Mouse (Mus musculus) liver, adult 2 months (tissue): ENCODE results near the gene Cog7. TPM values are rescaled to one million over a fixed set of nuclear protein-coding genes. Genes with fewer than 3 reads are reported as not detected.

Experiments used
- DNase-seq: peaks from one replicate; pipeline ENCODE4 v3.0.0-alpha.2; 2011; ENCODE audit warnings: low read depth, low spot score; ENCODE audit errors: extremely low read depth
- H3K27ac ChIP-seq: fragments of 200-500 bp; replicated peaks from 2 replicates; pipeline ENCODE4 v1.5.1; 2012; ENCODE audit warnings: low read depth, mild to moderate bottlenecking, control low read depth, inconsistent platforms, low read length; ENCODE audit not compliant: insufficient read depth
- H3K27me3 ChIP-seq: fragments of 200-500 bp; 2 replicates; pipeline ENCODE4 v1.6.1; 2012; ENCODE audit warnings: mild to moderate bottlenecking, moderate library complexity, low read length, inconsistent platforms; ENCODE audit not compliant: control insufficient read depth, insufficient read depth
- H3K36me3 ChIP-seq: fragments of 200-500 bp; 2 replicates; pipeline ENCODE4 v1.6.1; 2012; ENCODE audit warnings: low read length, inconsistent platforms; ENCODE audit not compliant: control insufficient read depth, insufficient read depth
- H3K4me1 ChIP-seq: fragments of 200-500 bp; 2 replicates; pipeline ENCODE4 v1.6.1; 2011; ENCODE audit warnings: low read length; ENCODE audit not compliant: control insufficient read depth, insufficient read depth
- H3K4me3 ChIP-seq: fragments of 200-500 bp; 2 replicates; pipeline ENCODE4 v1.5.1; 2011; ENCODE audit warnings: low read depth, mild to moderate bottlenecking, control low read depth, low read length, moderate library complexity; ENCODE audit not compliant: insufficient read depth
- H3K79me2 ChIP-seq: fragments of 200-500 bp; 2 replicates; pipeline ENCODE4 v1.6.1; 2012; ENCODE audit warnings: inconsistent platforms, mild to moderate bottlenecking, low read length, moderate library complexity; ENCODE audit not compliant: control insufficient read depth, insufficient read depth
- H3K9ac ChIP-seq: fragments of 200-500 bp; 2 replicates; pipeline ENCODE4 v1.6.1; 2012; ENCODE audit warnings: low read depth, mild to moderate bottlenecking, control low read depth, inconsistent platforms, low read length
- CTCF ChIP-seq: fragments of 200-500 bp; IDR thresholded peaks from 2 replicates; pipeline ENCODE4 v1.5.1; 2011; ENCODE audit warnings: low read depth, low read length, control low read depth
- POLR2A ChIP-seq: fragments of 200-500 bp; IDR thresholded peaks from 2 replicates; pipeline ENCODE4 v1.6.1; 2011; ENCODE audit warnings: low read length, control low read depth; ENCODE audit not compliant: insufficient read depth; ENCODE audit errors: extremely low read depth
- WGBS: fragments of 180-500 bp; shearing (Covaris S2); methylation state at CpG from one replicate; pipeline ENCODE4 v1.1.7; 2018; 5-methylcytosine and 5-hydroxymethylcytosine counted together
- polyA plus RNA-seq: library from polyadenylated mRNA; depleted of rRNA; stranded (reverse); fragments of >200 nt; gene quantifications from 2 replicates; pipeline ENCODE4 v1.2.3, GENCODE M21; 2012
- total RNA-seq: library from RNA; depleted of rRNA; stranded (reverse); fragments of >200 nt; gene quantifications from 2 replicates; pipeline ENCODE4 v1.2.3, GENCODE M21; 2014

Gene Cog7
- total and polyA plus RNA-seq, 2 experiments, result 15.4 to 15.6 TPM

DNA sequence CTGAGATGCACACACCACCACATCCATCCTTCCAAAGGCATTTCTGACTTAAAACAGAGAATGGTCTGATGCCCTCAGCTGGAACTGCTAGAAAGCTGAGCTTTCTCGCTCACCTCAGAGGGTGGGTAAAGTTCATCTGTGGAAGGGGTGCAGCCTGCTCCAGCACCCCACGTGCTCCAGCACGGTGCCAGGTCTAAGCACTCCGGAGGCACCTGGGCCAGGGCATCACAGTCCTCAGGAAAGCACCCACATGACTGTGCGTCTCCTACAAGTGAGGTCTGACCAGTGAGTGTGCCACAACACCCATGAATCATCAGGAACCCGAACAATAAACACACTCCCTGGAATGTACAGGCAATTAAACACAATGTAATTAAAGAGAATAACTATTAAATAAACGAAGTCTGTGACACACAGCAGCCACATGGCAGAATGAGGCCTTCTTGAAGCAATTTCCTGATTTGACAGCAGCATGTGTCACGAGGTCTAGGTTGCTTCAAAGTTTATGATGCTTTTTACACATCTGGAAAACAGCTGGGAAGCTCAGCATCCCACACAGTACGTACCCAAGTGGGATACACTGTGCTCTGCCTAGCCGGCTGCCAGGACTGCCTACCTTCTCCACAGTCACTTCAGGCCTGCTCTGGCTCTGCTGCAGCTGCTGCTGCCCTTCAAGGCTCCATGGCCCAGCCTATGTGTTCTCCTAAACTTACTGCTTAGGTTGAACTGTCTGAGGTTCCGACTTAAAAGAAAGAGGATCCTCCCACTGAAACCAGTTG is 26.4 kb downstream of the Cog7 start:
- H3K9ac ChIP-seq, result no peak overlapping the region
- H3K27ac ChIP-seq, result no peak overlapping the region
- H3K4me3 ChIP-seq, result no peak overlapping the region
- no peaks in the 10 kb centered on the region for H3K27me3 ChIP-seq
- 92% methylated on average over 11 of the region's 11 CpGs for WGBS
- H3K79me2 ChIP-seq, result no peaks in the 10 kb centered on the region
- no peaks in the 10 kb centered on the region for H3K4me1 ChIP-seq
- TF ChIP-seq CTCF (no peak), POLR2A (no peak)
- peaks cover 31% of the 10 kb centered on the region for H3K36me3 ChIP-seq
- DNase-seq, result no peak

DNA sequence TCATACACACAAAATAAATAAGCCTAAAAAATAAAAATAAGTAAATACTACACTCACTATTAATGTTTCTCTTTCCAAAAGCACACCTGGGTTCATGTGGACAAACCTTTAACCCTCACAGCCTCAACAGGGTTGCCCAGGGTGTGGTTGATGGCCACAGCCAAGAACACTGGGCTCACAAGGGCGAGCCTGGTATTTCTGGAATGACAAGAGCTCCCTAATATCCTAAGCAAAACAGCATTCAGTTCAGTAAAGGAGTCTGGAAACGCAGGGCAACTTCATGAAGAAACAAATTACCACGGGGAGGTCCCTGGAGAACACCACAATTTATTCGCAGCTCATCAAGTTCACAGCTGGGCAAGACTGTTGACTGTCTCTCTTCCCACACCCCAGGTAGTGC is 34.0 kb downstream of the Cog7 start:
- Histone ChIP-seq H3K27me3 (no peaks in the 10 kb centered on the region), H3K4me1 (no peaks in the 10 kb centered on the region), H3K79me2 (no peaks in the 10 kb centered on the region), H3K4me3 (no peak overlapping the region), H3K27ac (no peak overlapping the region), H3K36me3 (peaks cover 30% of the 10 kb centered on the region), H3K9ac (no peak overlapping the region)
- TF ChIP-seq CTCF, result no peak
- TF ChIP-seq POLR2A, result no peak
- 85% methylated on average over 4 of the region's 4 CpGs for WGBS
- no peak for DNase-seq

DNA sequence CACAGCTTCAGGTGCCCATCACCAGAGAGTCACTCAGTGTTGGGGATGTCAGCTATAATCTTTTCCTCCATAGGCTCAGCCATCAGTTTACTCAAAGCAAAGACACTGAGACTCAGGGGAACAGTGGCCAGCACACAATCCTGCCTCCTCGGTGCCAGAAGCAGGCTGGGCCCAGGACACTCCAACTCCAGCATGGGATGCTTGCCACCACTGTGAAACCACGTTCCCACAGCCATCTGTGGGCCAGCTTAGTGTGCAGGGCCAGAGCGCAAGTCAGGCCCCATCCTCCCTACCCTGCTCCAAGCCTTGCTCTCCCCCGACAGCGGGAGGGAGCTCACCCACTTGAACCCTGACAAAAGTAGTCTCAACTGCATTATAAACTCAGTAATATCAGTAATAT is 35.3 kb downstream of the Cog7 start:
- WGBS, result 87% methylated on average over 5 of the region's 5 CpGs
- TF ChIP-seq CTCF, result no peak

DNA sequence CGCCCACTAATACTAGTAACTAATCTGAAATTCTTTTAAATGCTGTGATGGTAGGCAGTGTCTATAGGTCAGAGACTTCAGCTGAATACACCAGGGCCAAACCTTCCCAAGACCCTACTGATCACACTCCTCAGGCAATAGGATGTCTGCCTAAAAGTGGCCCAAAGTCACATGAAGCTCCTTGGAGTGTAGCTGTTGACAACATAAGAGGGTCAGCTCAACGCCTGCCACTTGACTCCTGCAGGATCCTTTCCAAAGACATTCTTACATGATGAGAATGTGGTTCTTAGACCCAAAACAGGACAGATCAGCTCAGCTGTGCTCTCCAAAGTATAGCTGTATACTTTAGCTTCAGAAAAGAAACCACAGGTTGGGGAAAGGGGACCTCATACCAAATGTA is 39.1 kb downstream of the Cog7 start:
- DNase-seq, result no peak
- no peak overlapping the region for H3K27ac ChIP-seq
- H3K36me3 ChIP-seq, result peaks cover 12% of the 10 kb centered on the region
- WGBS, result 100% methylated on average over 2 of the region's 2 CpGs
- TF ChIP-seq CTCF (no peak), POLR2A (no peak)
- no peaks in the 10 kb centered on the region for H3K4me1 ChIP-seq
- H3K9ac ChIP-seq, result no peak overlapping the region
- H3K79me2 ChIP-seq, result no peaks in the 10 kb centered on the region
- H3K4me3 ChIP-seq, result no peak overlapping the region
- H3K27me3 ChIP-seq, result no peaks in the 10 kb centered on the region

More for the DNA sequence above, 35.3 kb downstream of the Cog7 start:
- H3K27ac ChIP-seq, result no peak overlapping the region
- H3K36me3 ChIP-seq, result peaks cover 25% of the 10 kb centered on the region
- no peaks in the 10 kb centered on the region for H3K79me2 ChIP-seq
- H3K4me1 ChIP-seq, result no peaks in the 10 kb centered on the region
- H3K27me3 ChIP-seq, result no peaks in the 10 kb centered on the region
- no peak overlapping the region for H3K9ac ChIP-seq
- H3K4me3 ChIP-seq, result no peak overlapping the region
- DNase-seq, result no peak

DNA sequence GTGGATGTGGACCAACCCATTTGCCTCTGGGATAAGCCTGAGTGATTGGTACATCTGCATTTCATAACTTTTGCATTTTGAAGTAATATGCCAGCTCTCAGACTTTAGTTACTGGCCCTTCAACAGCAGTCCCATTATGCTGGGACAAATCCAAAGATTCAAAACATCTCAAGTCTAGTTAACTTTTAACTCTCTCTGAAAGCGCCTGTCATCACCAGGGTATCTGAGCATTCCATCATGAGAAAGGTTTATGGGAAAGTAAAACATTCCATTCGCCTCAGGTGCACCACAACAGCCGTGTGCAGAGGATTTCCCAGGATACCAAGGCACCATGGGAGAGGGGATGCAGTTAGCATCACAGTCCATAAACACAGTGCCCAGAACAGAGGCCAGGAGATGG is 39.9 kb downstream of the Cog7 start:
- H3K4me3 ChIP-seq, result no peak overlapping the region
- no peak for TF ChIP-seq POLR2A
- TF ChIP-seq CTCF, result no peak
- no peak overlapping the region for H3K27ac ChIP-seq
- H3K79me2 ChIP-seq, result no peaks in the 10 kb centered on the region
- 80% methylated on average over 3 of the region's 3 CpGs for WGBS
- no peak overlapping the region for H3K9ac ChIP-seq
- no peak for DNase-seq
- H3K4me1 ChIP-seq, result no peaks in the 10 kb centered on the region
- H3K27me3 ChIP-seq, result no peaks in the 10 kb centered on the region
- peaks cover 12% of the 10 kb centered on the region for H3K36me3 ChIP-seq

DNA sequence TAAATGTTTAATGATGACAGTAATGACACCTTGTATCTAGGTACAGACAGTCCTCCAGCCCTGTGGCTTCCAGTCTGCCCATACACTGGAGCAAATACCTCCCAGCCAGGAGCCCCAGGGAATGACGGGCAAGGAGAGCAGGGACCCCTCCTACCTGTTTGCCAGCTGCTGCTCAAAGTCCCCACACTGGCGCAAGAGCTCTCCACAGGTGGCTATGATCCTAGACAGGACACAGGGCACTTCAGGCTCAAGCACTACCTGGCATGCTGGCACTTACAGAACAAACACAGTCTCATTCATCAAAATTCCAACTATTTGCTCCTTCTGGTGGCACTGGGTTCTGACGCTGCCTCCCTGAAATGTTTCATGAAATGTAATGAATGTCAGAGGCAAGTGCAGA is 40.5 kb downstream of the Cog7 start:
- no peak overlapping the region for H3K4me3 ChIP-seq
- H3K27ac ChIP-seq, result no peak overlapping the region
- no peaks in the 10 kb centered on the region for H3K27me3 ChIP-seq
- no peaks in the 10 kb centered on the region for H3K4me1 ChIP-seq
- TF ChIP-seq CTCF, result no peak
- TF ChIP-seq POLR2A, result no peak
- no peak overlapping the region for H3K9ac ChIP-seq
- H3K79me2 ChIP-seq, result no peaks in the 10 kb centered on the region
- DNase-seq, result no peak
- H3K36me3 ChIP-seq, result peaks cover 12% of the 10 kb centered on the region
- 60% methylated on average over 3 of the region's 3 CpGs for WGBS
